Comparison of ENCODE assay signal across 8 mouse cellular contexts in the genomic region with DNA sequence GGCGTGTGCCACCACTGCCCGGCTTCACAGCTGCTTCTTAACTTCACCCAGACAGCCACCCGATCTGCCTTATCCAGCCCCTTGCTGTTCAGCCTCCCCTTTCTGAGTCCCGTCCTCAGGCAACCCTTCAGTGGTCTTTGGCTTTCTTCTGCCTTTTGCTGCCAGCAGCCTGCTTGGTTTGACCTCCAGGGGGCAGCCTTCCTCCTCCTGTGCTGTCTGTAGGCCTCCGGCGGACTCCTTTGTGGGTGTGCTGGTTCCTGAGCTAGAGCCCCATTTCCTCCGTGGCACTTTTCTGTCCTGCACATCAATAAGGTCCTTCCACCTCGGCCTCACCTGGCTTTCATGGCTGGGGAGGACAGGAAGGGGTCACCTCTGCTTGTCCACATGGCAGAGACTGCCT. TPM values are rescaled to one million over a fixed set of nuclear protein-coding genes. Genes with fewer than 3 reads are reported as not detected.
DNase-seq lines count a peak whose midpoint lies in the region; TF ChIP-seq lines count a peak whose summit lies in the region.

No protein-coding gene starts in this region.

- no peak for TF ChIP-seq POLR2A in heart, adult 2 months (IDR thresholded peaks at IDR 0.05; ENCODE audit: insufficient read depth, low read depth, low read length)

- TF ChIP-seq EP300 in heart, adult 2 months (IDR thresholded peaks at IDR 0.05; ENCODE audit: insufficient read depth, low read depth, low read length) = no peak

- peaks cover 10% of the 10 kb centered on the region; the same call in 1 of the 2 replicates for H3K4me1 ChIP-seq in heart, adult 2 months (ENCODE audit: control insufficient read depth, insufficient read depth, low read length)

- H3K27ac ChIP-seq in heart, adult 2 months = no peak overlapping the region

- no peak overlapping the region for H3K9ac ChIP-seq in heart, adult 2 months (ENCODE audit: low read depth, low read length)

- intact Hi-C loops in heart, adult 2 months (cut with DNase I) = loop anchor here (2.0 kb wide), 1 partner anchor 17 kb away; no protein-coding TSS in a partner anchor
- intact Hi-C loops in heart, postnatal 25 days (cut with DNase I) = no loop called here
- intact Hi-C loops in left cerebral cortex, postnatal 14 days (cut with DNase I) = no loop called here

- WGBS in heart, adult 2 months = 74% methylated on average over 8 of the region's 8 CpGs

- no peaks in the 10 kb centered on the region for H3K27me3 ChIP-seq in heart, adult 2 months (ENCODE audit: control insufficient read depth, insufficient read depth, low read length)

- no peak for DNase-seq in heart, adult 2 months
- no peak for DNase-seq in heart, postnatal 25 days (ENCODE audit: low spot score)
- DNase-seq in retina, embryonic 14.5 days (ENCODE audit: low spot score) = peak; percentile 57
- DNase-seq in retina, postnatal 1 day = no peak
- DNase-seq in forelimb bud, embryonic 11.5 days (ENCODE audit: low read depth, low spot score) = peak; percentile 21
- DNase-seq in thymus, postnatal 0 days (ENCODE audit: low spot score) = peak; percentile 17
- DNase-seq in MN1 (ENCODE audit: low spot score) = no peak
- no peak for DNase-seq in left cerebral cortex, postnatal 14 days (ENCODE audit: low spot score in 2 of 2)

- no peaks in the 10 kb centered on the region for H3K36me3 ChIP-seq in heart, adult 2 months (ENCODE audit: control insufficient read depth, insufficient read depth, low read length)

- no peaks in the 10 kb centered on the region for H3K79me2 ChIP-seq in heart, adult 2 months (replicated peaks; ENCODE audit: control insufficient read depth, insufficient read depth, low read length)

- peak; percentile 54 for TF ChIP-seq CTCF in heart, adult 2 months (IDR thresholded peaks at IDR 0.05)

- H3K4me3 ChIP-seq in heart, adult 2 months = no peak overlapping the region

RNA-seq across cellular contexts. Expression of a gene that starts 20.7 kb away (rescaled TPM):
- 1 to 10 TPM; 5.4 to 5.5 TPM for total RNA-seq in heart, adult 2 months (2021)
- polyA plus RNA-seq in heart, adult 2 months (2012; rRNA removed) = 5.3 and 5.9 TPM in 2 replicates
- 1 to 10 TPM; 4.1 to 5.2 TPM for total RNA-seq in heart, postnatal 25 days (2021)
- 0.53 and 0.62 TPM in 2 replicates for polyA plus RNA-seq in thymus, postnatal 0 days (2015; fragmentation: Nextera tagmentation; extraction: Ambion mirVana)
- 1 to 10 TPM; 2.4 to 2.9 TPM for total RNA-seq in left cerebral cortex, postnatal 14 days (2021)

RNA-seq across cellular contexts. Expression of a gene that starts 58.9 kb away (rescaled TPM):
- under 1 TPM; 0.26 to 0.45 TPM for total RNA-seq in heart, adult 2 months (2021)
- polyA plus RNA-seq in heart, adult 2 months (2012; rRNA removed) = 0.02 and 0.15 TPM in 2 replicates
- total RNA-seq in heart, postnatal 25 days (2021) = under 1 TPM; 0.36 to 0.44 TPM
- not detected in 2 replicates for polyA plus RNA-seq in thymus, postnatal 0 days (2015; fragmentation: Nextera tagmentation; extraction: Ambion mirVana)
- under 1 TPM; 0.34 to 0.40 TPM for total RNA-seq in left cerebral cortex, postnatal 14 days (2021)

Comparison
In these comparisons a context has a peak if more than half of its experiments do, and no peak if none do; other contexts are left out.
1. DNase-seq: peak in retina, embryonic 14.5 days (single experiment), forelimb bud, embryonic 11.5 days (single experiment) and thymus, postnatal 0 days (single experiment); none in heart, adult 2 months (0 of 2), heart, postnatal 25 days (single experiment), retina, postnatal 1 day (single experiment), MN1 (single experiment) and left cerebral cortex, postnatal 14 days (0 of 2).